Mouse (Mus musculus) kidney, postnatal 25 days (tissue): ENCODE data around the gene Plxna2.

Source experiments
- DNase-seq, 2 experiments: peaks; one replicate each; pipeline ENCODE4 v3.0.0; 2021; ENCODE audit warnings: mixed read lengths in 2 of 2

Plxna2 gene

DNA sequence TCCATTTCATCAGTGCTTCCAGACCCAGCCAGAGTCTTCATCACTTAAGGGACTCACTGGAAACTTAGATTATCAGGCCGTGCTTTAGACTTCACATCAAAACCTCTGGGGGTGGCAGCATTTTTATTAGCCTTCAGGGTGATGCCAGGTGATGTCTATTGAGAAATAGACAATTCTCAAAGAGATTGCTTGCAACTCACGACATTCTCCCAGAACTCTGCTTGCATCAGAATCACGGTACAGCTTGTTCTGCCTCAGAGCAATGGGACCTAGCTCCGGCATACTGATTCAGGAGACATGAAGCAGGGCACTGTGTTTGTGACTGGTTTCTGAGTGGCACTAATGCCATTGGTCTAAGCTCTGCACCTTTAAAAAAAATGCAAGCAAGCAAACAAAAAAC lies 218.7 kb downstream of the Plxna2 start:
- no peak for DNase-seq

GRCm38 (mm10) chr1:194839230-194839910 lies 221.4 kb downstream of the Plxna2 start:
- peak in 1 of 2 experiments; percentile 62 for DNase-seq

DNA sequence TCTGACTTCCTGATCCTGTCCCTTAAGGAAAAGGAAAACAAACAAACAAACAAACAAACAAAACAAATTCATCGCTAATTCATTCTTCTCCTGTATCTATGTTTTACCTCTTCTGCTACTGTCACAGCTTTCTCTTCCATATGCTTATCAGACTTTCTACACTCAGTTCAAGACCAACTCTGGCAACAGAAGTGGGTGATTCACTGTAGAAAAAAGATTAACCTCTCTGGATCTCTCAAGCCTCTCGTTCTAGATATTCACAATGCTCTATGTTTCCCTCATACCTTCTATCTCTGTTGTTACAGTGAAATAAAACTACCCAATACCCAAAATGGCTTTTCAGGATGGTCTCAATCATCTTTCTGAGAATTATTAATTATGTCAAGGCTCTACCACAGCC lies 225.0 kb downstream of the Plxna2 start:
- no peak for DNase-seq

GRCm38 (mm10) chr1:194847014-194847413 lies 229.0 kb downstream of the Plxna2 start:
- DNase-seq: no peak

GRCm38 (mm10) chr1:194851242-194852064 lies 233.4 kb downstream of the Plxna2 start:
- no peak for DNase-seq

- no peak for DNase-seq
Observed at GRCm38 (mm10) chr1:194852065-194852358, 234.0 kb downstream of the Plxna2 start.
